Mouse (Mus musculus) layer of hippocampus, adult 8-10 months (tissue): ENCODE data around the gene Ifitm6. TPM values are rescaled to one million over a fixed set of nuclear protein-coding genes. Genes with fewer than 3 reads are reported as not detected.
A peak's percentile ranks its signal among the peaks of the same experiment; 100 is the strongest.
"Not testable (repeated sequence)": the region's sequence is repeated elsewhere in the genome, so short reads cannot be mapped to it uniquely, and the experiment has no call there.

Experiments used
- DNase-seq, 2 experiments: peaks; one replicate each; pipeline ENCODE4 v3.0.0; 2022; ENCODE audit warnings: low spot score in 2 of 2
- total RNA-seq, 4 experiments: library from RNA; stranded (reverse); gene quantifications; 2 replicates each; pipeline ENCODE4 v1.2.4; 2022

Gene Ifitm6
- total RNA-seq, 4 experiments from 2014 or later = 1.1 TPM; not detected in 3

- peak; percentile 20 to 49 for DNase-seq
These were observed 8.6 kb downstream of the Ifitm6 start for GRCm38 (mm10) chr7:141008938-141009660.

- no peak for DNase-seq
These were observed 9.4 kb downstream of the Ifitm6 start for GRCm38 (mm10) chr7:141008312-141008761.

GRCm38 (mm10) chr7:141006914-141007313 is 10.8 kb downstream of the Ifitm6 start:
- peak in 1 of 2 experiments; percentile 25 for DNase-seq

GRCm38 (mm10) chr7:141006446-141006845 is 11.3 kb downstream of the Ifitm6 start:
- no peak for DNase-seq

- no peak for DNase-seq
These were observed 14.3 kb downstream of the Ifitm6 start for GRCm38 (mm10) chr7:141003248-141004010.

GRCm38 (mm10) chr7:141000881-141001708 is 16.6 kb downstream of the Ifitm6 start:
- no peak for DNase-seq

- no peak for DNase-seq
These were observed 18.6 kb downstream of the Ifitm6 start for GRCm38 (mm10) chr7:140998853-140999700.

GRCm38 (mm10) chr7:140997817-140998216 is 19.9 kb downstream of the Ifitm6 start:
- no peak for DNase-seq

GRCm38 (mm10) chr7:140991117-140991689 is 26.5 kb downstream of the Ifitm6 start:
- DNase-seq = no peak

GRCm38 (mm10) chr7:140990622-140991021 is 27.1 kb downstream of the Ifitm6 start:
- no peak for DNase-seq

- no peak for DNase-seq
These were observed 27.5 kb downstream of the Ifitm6 start for GRCm38 (mm10) chr7:140990185-140990584.

- no peak for DNase-seq
These were observed 28.7 kb downstream of the Ifitm6 start for GRCm38 (mm10) chr7:140989022-140989421.

- peak; percentile 21 to 24 for DNase-seq
These were observed 30.3 kb downstream of the Ifitm6 start for GRCm38 (mm10) chr7:140987182-140988138.

- DNase-seq = no peak
These were observed 34.8 kb downstream of the Ifitm6 start for GRCm38 (mm10) chr7:140982971-140983370.

- no peak for DNase-seq
These were observed 36.0 kb downstream of the Ifitm6 start for GRCm38 (mm10) chr7:140981704-140982103.

GRCm38 (mm10) chr7:140976720-140977119 is 41.0 kb downstream of the Ifitm6 start:
- DNase-seq = not testable (repeated sequence)

GRCm38 (mm10) chr7:140975465-140975864 is 42.3 kb downstream of the Ifitm6 start:
- DNase-seq = no peak

- no peak for DNase-seq
These were observed 42.8 kb downstream of the Ifitm6 start for GRCm38 (mm10) chr7:140974940-140975339.
